Mouse (Mus musculus) embryonic facial prominence, embryonic 14.5 days (tissue): ENCODE results near the gene Hs6st1. TPM values are rescaled to one million over a fixed set of nuclear protein-coding genes. Genes with fewer than 3 reads are reported as not detected.

ENCODE experiments used
- ATAC-seq: fragments of 200-750 bp; cut with Nextera tagmentation; 2 replicates; pipeline ENCODE4 v1.8.0; 2017; ENCODE audit warnings: low read depth, moderate number of reproducible peaks, moderate TSS enrichment
- DNase-seq: peaks from one replicate; pipeline ENCODE4 v3.0.0-alpha.2; 2015; ENCODE audit warnings: low spot score
- H3K27ac ChIP-seq: fragments of 300-500 bp; sonication (generic); replicated peaks from 2 replicates; pipeline ENCODE4 v1.5.1; 2014; ENCODE audit warnings: low read depth, mild to moderate bottlenecking, low read length, moderate library complexity
- H3K27me3 ChIP-seq: fragments of 300-500 bp; sonication (generic); replicated peaks from 2 replicates; pipeline ENCODE4 v1.6.1; 2014; ENCODE audit warnings: low read length; ENCODE audit not compliant: control insufficient read depth, insufficient read depth
- H3K36me3 ChIP-seq: fragments of 300-500 bp; sonication (generic); 2 replicates; pipeline ENCODE4 v1.6.1; 2014; ENCODE audit warnings: low read length, mixed read lengths; ENCODE audit not compliant: control insufficient read depth, insufficient read depth
- H3K4me1 ChIP-seq: fragments of 300-500 bp; sonication (generic); 2 replicates; pipeline ENCODE4 v1.6.1; 2014; ENCODE audit warnings: antibody characterized with exemption, low read length; ENCODE audit not compliant: control insufficient read depth, insufficient read depth
- H3K4me2 ChIP-seq: fragments of 300-500 bp; sonication (generic); 2 replicates; pipeline ENCODE4 v1.6.1; 2014; ENCODE audit warnings: low read depth, mild to moderate bottlenecking, low read length, moderate library complexity, mixed read lengths
- H3K4me3 ChIP-seq: fragments of 300-500 bp; sonication (generic); 2 replicates; pipeline ENCODE4 v1.5.1; 2014; ENCODE audit warnings: low read depth, mild to moderate bottlenecking, low read length
- H3K9ac ChIP-seq: fragments of 300-500 bp; sonication (generic); 2 replicates; pipeline ENCODE4 v1.6.1; 2014; ENCODE audit warnings: low read depth, mild to moderate bottlenecking, low read length, moderate library complexity, mixed read lengths
- H3K9me3 ChIP-seq: fragments of 300-500 bp; sonication (generic); 2 replicates; pipeline ENCODE4 v1.6.1; 2016; ENCODE audit warnings: low read length; ENCODE audit not compliant: control insufficient read depth
- WGBS: fragments of 180-500 bp; shearing (Covaris S2); extraction: QIAGEN DNeasy Blood & Tissue Kit; methylation state at CpG from one replicate; pipeline ENCODE4 v1.1.7; 2014; 5-methylcytosine and 5-hydroxymethylcytosine counted together
- polyA plus RNA-seq: library from polyadenylated mRNA; unstranded; fragments of >200 nt; fragmentation: Nextera tagmentation; extraction: Ambion mirVana; gene quantifications from 2 replicates; pipeline ENCODE4 v1.2.1, GENCODE M21; 2014

The Hs6st1 gene
- polyA plus RNA-seq, 1 experiment from 2014 or later, result 11.5 TPM

DNA sequence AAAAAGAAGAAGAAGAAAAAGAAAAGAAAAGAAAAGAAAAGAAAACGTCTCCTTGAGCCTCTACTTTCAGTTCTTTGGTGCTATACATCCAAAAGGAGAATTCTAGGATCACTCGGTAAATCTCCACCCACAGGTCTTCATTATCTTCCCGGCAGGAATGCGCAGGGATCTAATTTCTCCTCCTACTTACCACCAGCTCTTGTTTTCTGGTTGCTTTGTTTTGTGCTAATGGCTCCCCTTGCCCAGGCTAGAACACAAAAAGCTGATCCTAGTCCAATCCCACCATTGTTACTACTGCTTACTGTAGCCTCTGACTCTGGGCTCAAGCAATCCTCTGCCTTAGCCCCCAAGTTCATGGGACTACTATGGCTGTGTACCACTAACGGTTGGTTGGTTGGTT is 16.9 kb downstream of the Hs6st1 start:
- H3K4me2 ChIP-seq, result no peak overlapping the region
- DNase-seq (no peak), ATAC-seq (no peak)
- peaks cover 4% of the 10 kb centered on the region for H3K9me3 ChIP-seq
- H3K9ac ChIP-seq, result no peak overlapping the region
- H3K27me3 ChIP-seq, result no peaks in the 10 kb centered on the region
- H3K36me3 ChIP-seq, result peaks cover 35% of the 10 kb centered on the region
- WGBS, result 94% methylated on average over 5 of the region's 5 CpGs
- no peak overlapping the region for H3K27ac ChIP-seq
- peaks cover 17% of the 10 kb centered on the region for H3K4me1 ChIP-seq
- no peak overlapping the region for H3K4me3 ChIP-seq

GRCm38 (mm10) chr1:36088367-36088766 is 20.2 kb downstream of the Hs6st1 start:
- WGBS, result 67% methylated on average over 4 of the region's 4 CpGs
- peaks cover 34% of the 10 kb centered on the region for H3K36me3 ChIP-seq
- ATAC-seq (peak; percentile 84), DNase-seq (peak; percentile 80)
- H3K27me3 ChIP-seq, result no peaks in the 10 kb centered on the region
- no peak overlapping the region for H3K4me3 ChIP-seq
- peak overlapping the region; percentile 40 for H3K9ac ChIP-seq
- H3K4me2 ChIP-seq, result 0 out of 2 replicates have a peak overlapping the region, but pooled peaks have one; percentile 0
- peak overlapping the region; percentile 7 for H3K27ac ChIP-seq
- H3K9me3 ChIP-seq, result peaks cover 4% of the 10 kb centered on the region
- peaks cover 17% of the 10 kb centered on the region for H3K4me1 ChIP-seq

DNA sequence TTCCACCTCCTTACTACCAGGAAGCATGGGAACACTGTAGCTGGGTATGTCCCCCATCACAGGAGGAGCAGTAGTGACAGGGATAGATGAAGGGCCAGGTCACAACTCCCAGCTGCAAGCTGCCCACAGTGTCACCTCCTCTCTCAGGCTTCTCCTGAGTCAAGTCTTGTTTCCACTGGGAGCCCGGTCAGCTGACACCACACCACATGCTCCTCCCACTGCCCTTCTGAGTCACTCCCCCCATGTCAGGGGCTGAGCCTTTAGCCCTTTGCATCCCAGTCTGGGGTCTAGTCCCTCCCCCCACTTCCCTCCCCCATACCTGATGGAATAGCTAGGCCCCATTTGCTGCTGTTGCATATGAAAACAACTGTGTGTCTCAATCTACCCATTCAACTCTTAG is 21.3 kb downstream of the Hs6st1 start:
- 33% methylated on average over 1 of the region's 1 CpGs for WGBS

GRCm38 (mm10) chr1:36090011-36090721 is 22.0 kb downstream of the Hs6st1 start:
- Histone ChIP-seq H3K4me3 (no peak overlapping the region), H3K27ac (no peak overlapping the region), H3K4me2 (no peak overlapping the region), H3K36me3 (peaks cover 38% of the 10 kb centered on the region), H3K4me1 (peaks cover 18% of the 10 kb centered on the region), H3K27me3 (no peaks in the 10 kb centered on the region), H3K9ac (0 out of 2 replicates have a peak overlapping the region, but pooled peaks have one; percentile 0), H3K9me3 (peaks cover 4% of the 10 kb centered on the region)
- no peak for DNase-seq
- WGBS, result 53% methylated on average over 6 of the region's 6 CpGs
- 0 out of 2 replicates have a peak, but pooled peaks have one; percentile 9 for ATAC-seq

More for the DNA sequence above, 21.3 kb downstream of the Hs6st1 start:
- no peaks in the 10 kb centered on the region for H3K27me3 ChIP-seq
- peaks cover 4% of the 10 kb centered on the region for H3K9me3 ChIP-seq
- ATAC-seq (no peak), DNase-seq (no peak)
- H3K4me2 ChIP-seq, result no peak overlapping the region
- H3K27ac ChIP-seq, result 0 out of 2 replicates have a peak overlapping the region, but pooled peaks have one; percentile 33
- H3K36me3 ChIP-seq, result peaks cover 36% of the 10 kb centered on the region
- H3K4me3 ChIP-seq, result no peak overlapping the region
- 0 out of 2 replicates have a peak overlapping the region, but pooled peaks have one; percentile 0 for H3K9ac ChIP-seq
- peaks cover 17% of the 10 kb centered on the region for H3K4me1 ChIP-seq

- no peak overlapping the region for H3K9ac ChIP-seq
- 97% methylated on average over 4 of the region's 4 CpGs for WGBS
- no peak overlapping the region for H3K4me3 ChIP-seq
- peaks cover 23% of the 10 kb centered on the region for H3K4me1 ChIP-seq
- DNase-seq, result no peak
- peaks cover 33% of the 10 kb centered on the region for H3K36me3 ChIP-seq
- ATAC-seq, result no peak
- H3K4me2 ChIP-seq, result no peak overlapping the region
- H3K27me3 ChIP-seq, result no peaks in the 10 kb centered on the region
- no peak overlapping the region for H3K27ac ChIP-seq
- H3K9me3 ChIP-seq, result peaks cover 3% of the 10 kb centered on the region
Measured at GRCm38 (mm10) chr1:36090722-36091110, 22.5 kb downstream of the Hs6st1 start.

- Histone ChIP-seq H3K27ac (no peak overlapping the region), H3K9me3 (no peaks in the 10 kb centered on the region), H3K9ac (no peak overlapping the region), H3K4me1 (peaks cover 23% of the 10 kb centered on the region), H3K27me3 (no peaks in the 10 kb centered on the region), H3K36me3 (peaks cover 28% of the 10 kb centered on the region), H3K4me3 (no peak overlapping the region), H3K4me2 (no peak overlapping the region)
- WGBS, result 84% methylated on average over 6 of the region's 6 CpGs
- DNase-seq, result no peak
- no peak for ATAC-seq
Measured at GRCm38 (mm10) chr1:36091246-36091645, 23.0 kb downstream of the Hs6st1 start.

- Histone ChIP-seq H3K4me3 (no peak overlapping the region), H3K27ac (no peak overlapping the region), H3K9me3 (no peaks in the 10 kb centered on the region), H3K27me3 (no peaks in the 10 kb centered on the region), H3K4me2 (no peak overlapping the region), H3K4me1 (peaks cover 15% of the 10 kb centered on the region), H3K36me3 (peaks cover 21% of the 10 kb centered on the region), H3K9ac (no peak overlapping the region)
- ATAC-seq (no peak), DNase-seq (no peak)
- WGBS, result 95% methylated on average over 8 of the region's 8 CpGs
Measured at GRCm38 (mm10) chr1:36093741-36094140, 25.5 kb downstream of the Hs6st1 start.

- no peaks in the 10 kb centered on the region for H3K27me3 ChIP-seq
- 0 out of 2 replicates have a peak, but pooled peaks cover 6% of the 10 kb centered on the region for H3K4me1 ChIP-seq
- WGBS, result 75% methylated on average over 12 of the region's 12 CpGs
- ATAC-seq (peak; percentile 68), DNase-seq (peak; percentile 69)
- H3K27ac ChIP-seq, result no peak overlapping the region
- H3K36me3 ChIP-seq, result peaks cover 25% of the 10 kb centered on the region
- H3K4me2 ChIP-seq, result no peak overlapping the region
- no peaks in the 10 kb centered on the region for H3K9me3 ChIP-seq
- no peak overlapping the region for H3K9ac ChIP-seq
- no peak overlapping the region for H3K4me3 ChIP-seq
Measured at GRCm38 (mm10) chr1:36095423-36096272, 27.4 kb downstream of the Hs6st1 start.
